Mouse (Mus musculus): ENCODE results near the gene Galnt9. TPM values are rescaled to one million over a fixed set of nuclear protein-coding genes. Genes with fewer than 3 reads are reported as not detected.

Gene Galnt9
- total RNA-seq, 2 experiments from 2014 or later = 90.0 to 123 TPM

DNA sequence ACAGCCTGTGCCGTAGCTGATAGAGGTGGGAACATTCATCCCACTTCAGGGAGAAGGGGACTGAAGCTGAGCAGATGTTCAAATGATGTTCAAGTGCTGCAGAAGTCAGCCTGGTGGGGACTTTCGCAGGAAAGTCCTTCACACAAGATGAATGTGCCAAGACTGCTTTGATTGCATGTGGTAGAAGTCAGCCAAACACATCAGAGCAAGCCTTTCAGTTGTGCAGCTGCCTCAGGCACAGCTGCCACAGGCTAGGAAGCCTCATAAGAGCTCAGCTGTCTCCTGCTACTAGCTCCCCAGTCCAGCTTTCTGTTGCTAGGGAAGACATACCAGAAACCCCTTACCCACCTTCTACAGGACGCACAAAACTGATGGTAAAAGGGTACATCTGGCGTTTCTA lies 17.6 kb upstream of the Galnt9 start:
- no peak for DNase-seq (ENCODE audit: low spot score in 2 of 2)
- intact Hi-C loops (cut with DNase I) = no loop called here

GRCm38 (mm10) chr5:110531091-110531490 lies 13.1 kb upstream of the Galnt9 start:
- no peak for DNase-seq (ENCODE audit: low spot score in 2 of 2)
- intact Hi-C loops (cut with DNase I) = no loop called here

DNA sequence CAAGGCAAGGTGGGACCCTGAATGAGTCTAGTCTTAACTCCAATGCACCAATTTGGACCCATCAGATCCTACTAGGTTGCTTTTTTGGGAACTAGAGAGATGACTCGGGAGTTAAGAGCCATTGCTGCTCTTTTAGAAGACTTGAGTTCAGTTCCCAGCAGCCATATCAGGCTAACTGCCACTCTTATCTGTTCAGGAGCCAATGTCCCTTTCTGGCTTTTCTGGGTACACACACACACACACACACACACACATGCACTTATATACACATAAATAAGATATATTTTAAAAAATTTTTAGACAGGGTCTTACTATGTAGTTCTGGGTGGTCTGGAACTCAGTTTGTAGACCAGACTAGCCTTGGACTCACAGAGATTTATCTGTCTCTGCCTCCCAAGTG lies 9.8 kb upstream of the Galnt9 start:
- DNase-seq (ENCODE audit: low spot score in 2 of 2) = no peak
- intact Hi-C loops (cut with DNase I) = no loop called here

GRCm38 (mm10) chr5:110535964-110536363 lies 8.2 kb upstream of the Galnt9 start:
- no peak for DNase-seq (ENCODE audit: low spot score in 2 of 2)
- intact Hi-C loops (cut with DNase I) = no loop called here

DNA sequence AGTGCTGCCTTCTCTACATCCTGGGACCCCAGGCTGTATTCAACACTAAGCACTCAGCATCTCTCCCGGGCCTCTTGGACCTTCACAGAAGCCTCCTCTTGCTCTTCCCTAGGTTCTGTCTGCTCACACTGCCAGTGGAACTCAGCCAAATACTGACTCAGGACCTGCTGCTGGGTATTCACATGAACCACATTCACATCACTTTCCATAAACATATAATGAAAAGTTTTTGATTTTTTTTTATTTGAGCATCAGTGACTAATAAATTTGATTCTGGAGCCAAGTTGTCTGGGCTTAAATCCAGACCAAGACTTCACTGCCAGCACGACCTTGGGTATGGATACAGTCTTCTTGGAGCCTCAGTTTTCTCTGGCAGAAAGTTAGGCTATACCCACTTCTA lies 3.2 kb upstream of the Galnt9 start:
- no peak for DNase-seq (ENCODE audit: low spot score in 2 of 2)
- intact Hi-C loops (cut with DNase I) = no loop called here

GRCm38 (mm10) chr5:110541456-110541855 lies 2.7 kb upstream of the Galnt9 start:
- intact Hi-C loops (cut with DNase I) = no loop called here
- DNase-seq (ENCODE audit: low spot score in 2 of 2) = no peak

GRCm38 (mm10) chr5:110544691-110545069 lies 525 bp downstream of the Galnt9 start:
- intact Hi-C loops (cut with DNase I) = loop anchor here (2.0 kb wide), 2 partner anchors 18 to 22 kb away; no protein-coding TSS in a partner anchor
- no peak for DNase-seq (ENCODE audit: low spot score in 2 of 2)

- no peak for DNase-seq (ENCODE audit: low spot score in 2 of 2)
Measured at GRCm38 (mm10) chr5:110545311-110545710, 1.2 kb downstream of the Galnt9 start.

DNA sequence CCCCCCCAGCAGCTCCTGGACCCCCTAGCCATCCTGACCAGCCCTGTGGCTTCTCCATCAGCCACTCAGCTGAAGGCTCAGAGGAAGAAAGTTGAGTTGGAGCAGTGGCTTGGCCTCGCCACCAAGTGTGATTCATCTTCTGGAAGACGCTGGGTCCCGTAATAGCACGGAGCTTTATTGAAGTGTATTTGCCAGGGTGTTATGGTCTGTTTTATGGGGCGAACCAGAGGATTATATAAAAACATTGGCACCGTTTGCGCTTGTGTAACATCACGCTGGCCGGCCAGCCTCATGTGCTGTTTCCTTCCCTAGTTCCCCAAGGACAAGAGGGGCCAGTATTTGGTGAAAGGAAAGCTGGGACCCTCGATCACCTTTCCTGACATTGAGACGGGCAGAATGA lies 2.0 kb downstream of the Galnt9 start:
- intact Hi-C loops (cut with DNase I) = no loop called here
- peak in 1 of 2 experiments; percentile 71 for DNase-seq (ENCODE audit: low spot score in 2 of 2)

More at GRCm38 (mm10) chr5:110545311-110545710, 1.2 kb downstream of the Galnt9 start:
- intact Hi-C loops (cut with DNase I) = loop anchor here (2.0 kb wide), 2 partner anchors 17 to 23 kb away; no protein-coding TSS in a partner anchor

DNA sequence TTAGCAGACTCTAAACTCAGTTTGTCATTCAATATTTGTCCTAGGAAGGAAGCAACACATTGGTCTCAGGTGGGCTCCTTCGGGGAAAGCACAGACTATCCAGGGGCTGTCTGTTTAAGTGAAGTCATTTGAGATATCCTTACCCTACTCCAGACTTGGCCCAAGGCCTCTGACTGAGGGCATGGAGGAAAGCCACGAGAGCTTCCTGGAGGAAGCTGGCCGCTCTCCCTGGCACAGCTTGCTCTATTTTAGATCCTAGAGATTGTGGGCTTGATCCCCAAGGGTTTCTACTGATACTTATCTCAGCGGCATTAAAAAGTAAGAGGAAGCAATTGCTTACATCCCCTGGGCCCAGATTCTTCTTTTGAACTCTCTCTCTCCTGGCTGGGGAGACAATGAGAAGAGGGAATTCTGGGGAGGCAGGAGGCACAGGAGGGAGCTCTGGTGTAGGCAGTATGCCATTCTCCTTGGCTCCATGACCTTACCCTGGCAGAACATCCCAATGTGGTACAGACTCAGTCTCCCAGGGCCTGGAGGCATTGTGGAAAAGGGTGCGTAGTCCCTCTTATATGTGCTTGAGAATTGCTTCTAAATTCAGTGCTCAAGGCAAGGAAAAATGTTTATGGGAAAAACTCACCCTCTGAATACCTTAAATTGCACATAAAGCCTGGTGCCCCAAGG lies 2.7 kb downstream of the Galnt9 start:
- intact Hi-C loops (cut with DNase I) = no loop called here
- no peak for DNase-seq (ENCODE audit: low spot score in 2 of 2)

DNA sequence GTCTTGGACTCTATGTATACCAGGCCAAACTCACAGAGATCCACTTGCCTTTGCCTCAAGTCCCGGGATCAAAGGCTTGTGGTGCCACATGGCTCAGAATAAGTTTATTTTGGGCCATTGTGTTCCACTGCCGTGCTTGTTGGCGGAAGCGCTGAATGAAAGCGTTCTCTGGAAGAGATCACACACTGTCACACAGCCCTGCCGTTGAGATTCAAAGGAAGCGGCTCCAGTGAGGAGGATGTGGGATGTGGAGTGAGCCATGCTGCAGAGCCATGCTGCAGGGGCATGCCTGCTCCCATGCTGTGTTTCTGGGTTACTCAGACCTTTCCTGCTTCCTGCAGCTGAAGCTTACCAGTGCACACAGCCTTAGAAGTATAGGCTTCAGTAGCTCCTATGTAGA lies 4.3 kb downstream of the Galnt9 start:
- peak in 1 of 2 experiments; percentile 41 for DNase-seq (ENCODE audit: low spot score in 2 of 2)
- intact Hi-C loops (cut with DNase I) = no loop called here

- intact Hi-C loops (cut with DNase I) = no loop called here
- DNase-seq (ENCODE audit: low spot score in 2 of 2) = no peak
Measured at GRCm38 (mm10) chr5:110550189-110550588, 6.0 kb downstream of the Galnt9 start.

- intact Hi-C loops (cut with DNase I) = no loop called here
- no peak for DNase-seq (ENCODE audit: low spot score in 2 of 2)
Measured at GRCm38 (mm10) chr5:110550841-110551240, 6.7 kb downstream of the Galnt9 start.

DNA sequence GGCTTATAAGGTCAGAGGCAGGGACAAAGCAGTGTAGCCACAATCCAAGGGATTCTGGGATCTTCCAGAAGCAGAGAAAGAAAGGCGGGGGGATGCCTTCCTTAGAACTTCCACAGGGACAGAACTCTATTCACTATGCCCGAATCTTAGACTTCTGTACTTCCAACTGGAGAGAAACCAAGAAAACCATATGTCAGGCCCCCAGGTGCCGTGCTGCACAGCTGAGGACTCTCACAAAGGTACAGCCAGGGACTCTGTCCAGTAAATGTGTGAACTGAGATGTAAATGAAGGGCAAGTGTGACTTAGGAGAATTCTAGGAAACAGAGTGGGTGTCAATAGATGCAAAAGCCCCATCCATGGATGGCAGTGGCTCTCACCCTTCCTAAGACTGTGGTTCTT lies 7.8 kb downstream of the Galnt9 start:
- intact Hi-C loops (cut with DNase I) = no loop called here
- DNase-seq (ENCODE audit: low spot score in 2 of 2) = peak in 1 of 2 experiments; percentile 34

- DNase-seq (ENCODE audit: low spot score in 2 of 2) = no peak
- intact Hi-C loops (cut with DNase I) = no loop called here
Measured at GRCm38 (mm10) chr5:110553315-110553714, 9.2 kb downstream of the Galnt9 start.

GRCm38 (mm10) chr5:110555198-110555597 lies 11.0 kb downstream of the Galnt9 start:
- no peak for DNase-seq (ENCODE audit: low spot score in 2 of 2)
- intact Hi-C loops (cut with DNase I) = no loop called here

- no peak for DNase-seq (ENCODE audit: low spot score in 2 of 2)
- intact Hi-C loops (cut with DNase I) = no loop called here
Measured at GRCm38 (mm10) chr5:110558368-110558767, 14.2 kb downstream of the Galnt9 start.

GRCm38 (mm10) chr5:110559679-110560078 lies 15.5 kb downstream of the Galnt9 start:
- intact Hi-C loops (cut with DNase I) = no loop called here
- peak in 1 of 2 experiments; percentile 76 for DNase-seq (ENCODE audit: low spot score in 2 of 2)

DNA sequence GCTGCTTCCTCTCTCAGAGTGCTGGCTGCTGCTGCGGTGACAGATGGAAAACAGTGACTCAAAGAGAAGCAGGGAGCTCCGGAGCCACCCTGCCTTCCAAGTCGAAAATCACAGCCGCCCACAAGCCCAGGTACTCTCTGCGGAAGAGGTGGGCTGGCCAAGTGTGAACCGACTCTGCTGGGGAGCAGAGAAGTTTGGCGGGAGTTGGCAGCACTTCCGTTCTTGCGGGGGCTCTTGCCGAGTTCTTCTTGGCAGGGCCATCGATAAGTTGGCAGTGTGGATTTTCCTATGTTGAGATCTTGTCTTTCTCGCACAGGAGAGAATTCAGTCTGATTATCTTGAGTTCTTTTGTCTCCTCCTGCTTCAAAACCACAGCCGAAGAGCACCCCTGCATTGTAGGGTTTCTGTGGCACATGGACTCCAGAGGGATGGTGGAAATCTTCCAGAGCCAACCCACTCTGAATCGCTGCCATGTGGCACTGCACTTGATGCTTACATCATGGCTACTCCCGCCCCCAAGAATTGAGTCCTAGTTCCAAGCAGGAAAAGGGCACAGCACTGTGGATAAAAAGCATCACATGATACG lies 18.7 kb downstream of the Galnt9 start:
- peak; percentile 88 to 99 for DNase-seq (ENCODE audit: low spot score in 2 of 2)
- intact Hi-C loops (cut with DNase I) = loop anchor here (1.0 to 2.0 kb wide), 4 partner anchors 16 to 42 kb away; partner anchors contain the start of gene Galnt9

GRCm38 (mm10) chr5:110564986-110565644 lies 21.0 kb downstream of the Galnt9 start:
- intact Hi-C loops (cut with DNase I) = no loop called here
- peak in 1 of 2 experiments; percentile 69 for DNase-seq (ENCODE audit: low spot score in 2 of 2)

DNA sequence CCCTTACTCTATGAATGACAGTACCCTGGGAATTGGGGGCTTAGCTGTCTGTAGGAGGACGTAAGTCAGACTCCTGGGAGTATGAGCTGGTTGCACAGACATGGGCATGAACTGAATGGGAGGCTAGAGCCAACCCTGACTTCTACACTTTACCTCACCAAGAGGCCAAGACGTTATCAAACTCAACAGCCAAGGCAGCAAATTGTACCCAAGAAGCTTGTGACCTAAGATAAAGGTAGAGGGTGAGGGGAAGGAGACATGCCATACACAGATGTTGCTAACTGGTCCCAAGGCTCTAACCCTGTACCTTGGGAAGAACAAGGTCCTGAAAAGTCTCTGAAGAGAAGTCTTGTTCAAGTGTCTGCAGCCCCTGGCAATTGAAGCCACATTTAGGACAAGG lies 23.4 kb downstream of the Galnt9 start:
- DNase-seq (ENCODE audit: low spot score in 2 of 2) = no peak
- intact Hi-C loops (cut with DNase I) = no loop called here
